Mouse (Mus musculus): Measurements from ENCODE around the gene Ccdc22. TPM values are rescaled to one million over a fixed set of nuclear protein-coding genes. Genes with fewer than 3 reads are reported as not detected.

Ccdc22 gene
- polyA plus RNA-seq (2012; rRNA removed) (9.0 TPM in 2 replicates), polyA plus RNA-seq (2014; fragmentation: Nextera tagmentation; extraction: Ambion mirVana) (16.7 and 19.0 TPM in 2 replicates)

GRCm38 (mm10) chrX:7604879-7605574 lies at the start of gene Ccdc22:
Gene Ccdc22, minus strand, starts transcription at chrX:7605517.
- WGBS (ENCODE audit: insufficient replicate concordance): 12% methylated on average over 28 of the region's 28 CpGs
- H3K27me3 ChIP-seq (ENCODE audit: control insufficient read depth, insufficient read depth, low read length): peaks cover 2% of the 10 kb centered on the region; the same call in 1 of the 2 replicates
- peaks cover 0 to 5% of the 10 kb centered on the region in 2 experiments; a peak in 2 of 4 replicates for H3K4me1 ChIP-seq (replicated peaks; ENCODE audit: control insufficient read depth in 2 of 2, insufficient read depth in 2 of 2, low read length in 1 of 2)
- no peaks in the 10 kb centered on the region for H3K9me3 ChIP-seq (ENCODE audit: control insufficient read depth, low read length)
- H3K27ac ChIP-seq: no peak within 1 kb of the TSS
- DNase-seq (ENCODE audit: low read depth in 3 of 3, low spot score in 3 of 3) (peak; percentile 61 to 74 (median 68)), ATAC-seq (ENCODE audit: insufficient read depth) (peak; percentile 90)
- H3K36me3 ChIP-seq (replicated peaks; ENCODE audit: control insufficient read depth, insufficient read depth, low read depth): no peaks in the 10 kb centered on the region; the same call in 1 of the 2 replicates
- peak within 1 kb of the TSS; percentile 68 for H3K9ac ChIP-seq (replicated peaks)
- peak within 1 kb of the TSS; percentile 61 to 83 for H3K4me3 ChIP-seq (ENCODE audit: insufficient read depth in 1 of 2, low read depth in 2 of 2, low read length in 2 of 2)
- peak within 1 kb of the TSS; percentile 76 for H3K4me2 ChIP-seq (ENCODE audit: low read depth)
- TF ChIP-seq EP300 (IDR thresholded peaks at IDR 0.05; ENCODE audit: low read depth) (0 out of 2 replicates have a peak, but pooled peaks have one; percentile 26), CTCF (IDR thresholded peaks at IDR 0.05; ENCODE audit: low read depth) (no peak)

GRCm38 (mm10) chrX:7648671-7649304 lies 43.5 kb upstream of the Ccdc22 start:
- Histone ChIP-seq H3K27me3 (ENCODE audit: control insufficient read depth, insufficient read depth, low read length) (no peaks in the 10 kb centered on the region), H3K27ac (peak overlapping the region; percentile 88), H3K4me3 (ENCODE audit: insufficient read depth in 1 of 2, low read depth in 2 of 2, low read length in 2 of 2) (peak overlapping the region; percentile 57 to 63), H3K4me1 (replicated peaks; ENCODE audit: control insufficient read depth in 2 of 2, insufficient read depth in 2 of 2, low read length in 1 of 2) (peaks cover 0 to 7% of the 10 kb centered on the region in 2 experiments; a peak in 3 of 4 replicates), H3K9me3 (ENCODE audit: control insufficient read depth, low read length) (no peaks in the 10 kb centered on the region), H3K9ac (replicated peaks) (peak overlapping the region; percentile 67), H3K4me2 (ENCODE audit: low read depth) (peak overlapping the region; percentile 73), H3K36me3 (replicated peaks; ENCODE audit: control insufficient read depth, insufficient read depth, low read depth) (no peaks in the 10 kb centered on the region)
- 8% methylated on average over 25 of the region's 25 CpGs for WGBS (ENCODE audit: insufficient replicate concordance)
- DNase-seq (ENCODE audit: low read depth in 3 of 3, low spot score in 3 of 3): peak; percentile 82 to 90 (median 85)
- peak; percentile 48 for TF ChIP-seq CTCF (IDR thresholded peaks at IDR 0.05; ENCODE audit: low read depth)
- TF ChIP-seq EP300 (IDR thresholded peaks at IDR 0.05; ENCODE audit: low read depth): no peak
- peak; percentile 95 for ATAC-seq (ENCODE audit: insufficient read depth)

DNA sequence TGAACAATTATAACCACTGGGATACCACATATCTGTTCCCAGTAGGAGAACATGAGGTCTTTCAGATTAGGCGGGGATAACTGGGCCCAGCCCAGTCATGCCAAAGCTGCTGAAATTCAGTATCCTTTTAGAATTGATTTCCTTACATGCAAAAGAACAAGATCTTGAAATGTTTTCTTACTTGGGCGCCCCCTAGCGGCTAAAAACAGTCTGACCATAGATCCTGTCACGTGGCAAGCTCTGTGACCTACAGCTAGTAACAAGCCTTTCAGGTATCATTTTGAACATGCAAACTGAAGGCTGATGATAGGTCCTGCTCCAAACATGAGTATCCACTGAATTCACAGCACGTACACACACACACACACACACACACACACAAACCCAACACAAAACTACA lies 40.0 kb upstream of the Ccdc22 start:
- Histone ChIP-seq H3K36me3 (replicated peaks; ENCODE audit: control insufficient read depth, insufficient read depth, low read depth) (no peaks in the 10 kb centered on the region), H3K4me2 (ENCODE audit: low read depth) (no peak overlapping the region), H3K4me3 (ENCODE audit: insufficient read depth in 1 of 2, low read depth in 2 of 2, low read length in 2 of 2) (no peak overlapping the region), H3K4me1 (replicated peaks; ENCODE audit: control insufficient read depth in 2 of 2, insufficient read depth in 2 of 2, low read length in 1 of 2) (peaks cover 0 to 9% of the 10 kb centered on the region in 2 experiments; a peak in 3 of 4 replicates), H3K9ac (replicated peaks) (no peak overlapping the region), H3K27me3 (ENCODE audit: control insufficient read depth, insufficient read depth, low read length) (no peaks in the 10 kb centered on the region), H3K9me3 (ENCODE audit: control insufficient read depth, low read length) (no peaks in the 10 kb centered on the region), H3K27ac (no peak overlapping the region)
- TF ChIP-seq EP300 (IDR thresholded peaks at IDR 0.05; ENCODE audit: low read depth) (no peak), CTCF (IDR thresholded peaks at IDR 0.05; ENCODE audit: low read depth) (peak; percentile 73)
- ATAC-seq (ENCODE audit: insufficient read depth) (no peak), DNase-seq (ENCODE audit: low read depth in 3 of 3, low spot score in 3 of 3) (peak; percentile 55 to 65 (median 61))
- WGBS (ENCODE audit: insufficient replicate concordance): 9% methylated on average over 5 of the region's 5 CpGs

DNA sequence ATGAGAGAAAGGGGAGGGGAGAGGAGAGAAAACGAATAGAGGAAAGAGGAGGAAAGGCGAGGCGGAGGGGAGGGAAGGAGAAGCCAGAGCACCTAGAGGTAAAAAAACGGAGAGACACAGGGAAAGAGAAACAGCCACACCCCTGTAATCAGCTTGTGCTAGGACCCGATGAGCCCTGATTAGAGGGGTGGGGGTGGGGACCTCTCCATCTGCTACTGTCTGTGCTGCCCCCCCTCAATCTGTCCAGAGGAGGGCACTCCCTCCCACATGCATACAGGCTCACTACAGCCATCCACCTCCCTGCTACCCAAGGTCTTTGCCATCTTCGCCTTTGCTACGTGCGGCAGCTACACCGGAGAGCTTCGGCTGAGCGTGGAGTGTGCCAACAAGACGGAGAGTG lies 35.5 kb upstream of the Ccdc22 start:
- DNase-seq (ENCODE audit: low read depth in 3 of 3, low spot score in 3 of 3): no peak

More for the DNA sequence above, 35.5 kb upstream of the Ccdc22 start:
- Histone ChIP-seq H3K9ac (replicated peaks) (no peak overlapping the region), H3K4me2 (ENCODE audit: low read depth) (no peak overlapping the region), H3K9me3 (ENCODE audit: control insufficient read depth, low read length) (no peaks in the 10 kb centered on the region), H3K27ac (no peak overlapping the region), H3K27me3 (ENCODE audit: control insufficient read depth, insufficient read depth, low read length) (peaks cover 4% of the 10 kb centered on the region), H3K4me3 (ENCODE audit: insufficient read depth in 1 of 2, low read depth in 2 of 2, low read length in 2 of 2) (no peak overlapping the region), H3K4me1 (replicated peaks; ENCODE audit: control insufficient read depth in 2 of 2, insufficient read depth in 2 of 2, low read length in 1 of 2) (peaks cover 0 to 4% of the 10 kb centered on the region in 2 experiments; a peak in 2 of 4 replicates), H3K36me3 (replicated peaks; ENCODE audit: control insufficient read depth, insufficient read depth, low read depth) (no peaks in the 10 kb centered on the region)
- TF ChIP-seq CTCF (IDR thresholded peaks at IDR 0.05; ENCODE audit: low read depth) (no peak), EP300 (IDR thresholded peaks at IDR 0.05; ENCODE audit: low read depth) (no peak)
- peak; percentile 47; the same call in 1 of the 2 replicates for ATAC-seq (ENCODE audit: insufficient read depth)
- 26% methylated on average over 12 of the region's 12 CpGs for WGBS (ENCODE audit: insufficient replicate concordance)
